Mouse (Mus musculus) C2C12 (cell line): Measurements from ENCODE around the gene Bid. TPM values are rescaled to one million over a fixed set of nuclear protein-coding genes. Genes with fewer than 3 reads are reported as not detected.

ENCODE experiments used
- H3K27me3 ChIP-seq: one replicate; pipeline ENCODE4 v1.6.1; 2011; ENCODE audit not compliant: control insufficient read depth, insufficient read depth, insufficient read length
- H3K36me3 ChIP-seq: one replicate; pipeline ENCODE4 v1.6.1; 2011; ENCODE audit not compliant: control insufficient read depth, insufficient read depth
- H3K4me3 ChIP-seq: one replicate; pipeline ENCODE4 v1.5.1; 2011; ENCODE audit warnings: mild to moderate bottlenecking, control low read depth; ENCODE audit not compliant: poor library complexity, insufficient read depth, severe bottlenecking
- H3K79me2 ChIP-seq: one replicate; pipeline ENCODE4 v1.6.1; 2011; ENCODE audit not compliant: control insufficient read depth, insufficient read depth
- H3K79me3 ChIP-seq: one replicate; pipeline ENCODE4 v1.6.1; 2011; ENCODE audit warnings: low read depth, control low read depth
- H3ac ChIP-seq: one replicate; pipeline ENCODE3; 2011; ENCODE audit warnings: low read depth; ENCODE audit not compliant: control insufficient read depth, insufficient read length
- CEBPB ChIP-seq: IDR thresholded peaks from one replicate; pipeline ENCODE4 v1.6.1; 2011; ENCODE audit warnings: low read depth, mild to moderate bottlenecking, control low read depth, moderate library complexity
- CTCF ChIP-seq: IDR thresholded peaks from one replicate; pipeline ENCODE4 v1.5.1; 2011; ENCODE audit not compliant: control insufficient read depth, insufficient read depth, insufficient read length
- FOSL1 ChIP-seq: IDR thresholded peaks from one replicate; pipeline ENCODE4 v1.8.0; 2011; ENCODE audit warnings: mild to moderate bottlenecking, low read length; ENCODE audit not compliant: poor library complexity, insufficient read depth, severe bottlenecking
- MAX ChIP-seq: IDR thresholded peaks from one replicate; pipeline ENCODE4 v1.6.1; 2011; ENCODE audit warnings: mild to moderate bottlenecking, control low read depth
- MYOD1 ChIP-seq: IDR thresholded peaks from one replicate; pipeline ENCODE4 v1.6.1; 2011; ENCODE audit warnings: low read depth; ENCODE audit not compliant: control insufficient read depth, insufficient read length
- MYOG ChIP-seq: IDR thresholded peaks from one replicate; pipeline ENCODE4 v1.6.1; 2011; ENCODE audit not compliant: control insufficient read depth, insufficient read length; ENCODE audit errors: extremely low read depth
- USF1 ChIP-seq: IDR thresholded peaks from one replicate; pipeline ENCODE4 v1.6.1; 2011; ENCODE audit warnings: low read depth, mild to moderate bottlenecking, control low read depth, moderate library complexity
- polyA plus RNA-seq: library from polyadenylated mRNA; unstranded; fragments of >200 nt; fragmentation: generic; extraction: Trizol; gene quantifications from one replicate; pipeline ENCODE4 v1.2.1, GENCODE M21; 2012; ENCODE audit warnings: missing spikeins

Gene Bid
- polyA plus RNA-seq, 1 experiment, result 48.1 TPM

GRCm38 (mm10) chr6:120903961-120904360 lies 12.7 kb downstream of the Bid start:
- TF ChIP-seq CTCF (no peak), FOSL1 (no peak), CEBPB (no peak), MYOD1 (no peak), MAX (no peak), USF1 (no peak), MYOG (no peak)
- peaks cover 58% of the 10 kb centered on the region for H3K36me3 ChIP-seq
- peaks cover 53% of the 10 kb centered on the region for H3K79me3 ChIP-seq
- no peaks in the 10 kb centered on the region for H3K27me3 ChIP-seq
- H3ac ChIP-seq, result no peak overlapping the region
- no peak overlapping the region for H3K4me3 ChIP-seq
- peaks cover 79% of the 10 kb centered on the region for H3K79me2 ChIP-seq

GRCm38 (mm10) chr6:120903450-120903912 lies 13.2 kb downstream of the Bid start:
- Histone ChIP-seq H3K79me3 (peaks cover 53% of the 10 kb centered on the region), H3ac (no peak overlapping the region), H3K4me3 (no peak overlapping the region), H3K36me3 (peaks cover 63% of the 10 kb centered on the region), H3K79me2 (peaks cover 79% of the 10 kb centered on the region), H3K27me3 (no peaks in the 10 kb centered on the region)
- TF ChIP-seq FOSL1, result no peak
- TF ChIP-seq CTCF, result peak; percentile 37

- Histone ChIP-seq H3ac (no peak overlapping the region), H3K79me3 (peaks cover 43% of the 10 kb centered on the region), H3K4me3 (no peak overlapping the region), H3K36me3 (peaks cover 75% of the 10 kb centered on the region), H3K79me2 (peaks cover 69% of the 10 kb centered on the region), H3K27me3 (no peaks in the 10 kb centered on the region)
- TF ChIP-seq CTCF (no peak), MAX (no peak), USF1 (no peak), MYOD1 (no peak), FOSL1 (no peak), CEBPB (no peak), MYOG (no peak)
Observed at GRCm38 (mm10) chr6:120901776-120902645, 14.6 kb downstream of the Bid start.

- H3K27me3 ChIP-seq, result no peaks in the 10 kb centered on the region
- peaks cover 32% of the 10 kb centered on the region for H3K79me2 ChIP-seq
- peaks cover 91% of the 10 kb centered on the region for H3K36me3 ChIP-seq
- no peak overlapping the region for H3K4me3 ChIP-seq
- TF ChIP-seq MYOD1 (no peak), MYOG (no peak), CTCF (peak; percentile 71), CEBPB (no peak)
- no peak overlapping the region for H3ac ChIP-seq
- H3K79me3 ChIP-seq, result peaks cover 16% of the 10 kb centered on the region
Observed at GRCm38 (mm10) chr6:120898188-120898833, 18.3 kb downstream of the Bid start.

- H3ac ChIP-seq, result no peak overlapping the region
- no peaks in the 10 kb centered on the region for H3K79me2 ChIP-seq
- no peak for TF ChIP-seq FOSL1
- no peak for TF ChIP-seq CEBPB
- TF ChIP-seq MAX, result no peak
- no peak for TF ChIP-seq MYOG
- no peak for TF ChIP-seq MYOD1
- no peak for TF ChIP-seq USF1
- TF ChIP-seq CTCF, result no peak
- H3K4me3 ChIP-seq, result no peak overlapping the region
- no peaks in the 10 kb centered on the region for H3K79me3 ChIP-seq
- H3K27me3 ChIP-seq, result no peaks in the 10 kb centered on the region
- peaks cover 89% of the 10 kb centered on the region for H3K36me3 ChIP-seq
Observed at GRCm38 (mm10) chr6:120894524-120894923, 22.1 kb downstream of the Bid start.
